Mouse (Mus musculus): ENCODE data around the gene Fndc3b.

Gene Fndc3b

GRCm38 (mm10) chr3:27709096-27709905 is 1.8 kb downstream of the Fndc3b start:
- peak; percentile 41 for DNase-seq (ENCODE audit: low read depth, low spot score)

GRCm38 (mm10) chr3:27708581-27708980 is 2.5 kb downstream of the Fndc3b start:
- no peak for DNase-seq (ENCODE audit: low read depth, low spot score)

DNA sequence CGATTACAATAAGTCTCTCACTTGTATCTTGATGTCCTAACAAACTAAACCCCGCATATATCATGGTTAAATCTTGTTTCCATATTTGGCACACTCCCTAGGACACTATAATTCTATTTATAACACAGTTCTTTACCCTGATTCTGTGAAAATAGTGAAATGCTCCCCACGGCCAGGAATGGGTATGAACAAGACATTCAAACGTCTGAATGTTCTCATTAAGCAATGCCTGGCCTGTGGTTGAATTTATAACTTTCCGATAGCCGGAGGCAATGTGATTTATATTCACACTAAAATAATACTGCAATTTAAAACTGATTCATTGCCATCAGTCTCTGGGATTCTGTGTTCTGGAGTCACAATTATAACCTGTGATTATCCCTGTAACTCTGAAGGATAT is 5.3 kb downstream of the Fndc3b start:
- no peak for DNase-seq (ENCODE audit: low read depth, low spot score)

GRCm38 (mm10) chr3:27705056-27705455 is 6.1 kb downstream of the Fndc3b start:
- no peak for DNase-seq (ENCODE audit: low read depth, low spot score)

- no peak for DNase-seq (ENCODE audit: low read depth, low spot score)
Measured at GRCm38 (mm10) chr3:27704641-27705040, 6.5 kb downstream of the Fndc3b start.

DNA sequence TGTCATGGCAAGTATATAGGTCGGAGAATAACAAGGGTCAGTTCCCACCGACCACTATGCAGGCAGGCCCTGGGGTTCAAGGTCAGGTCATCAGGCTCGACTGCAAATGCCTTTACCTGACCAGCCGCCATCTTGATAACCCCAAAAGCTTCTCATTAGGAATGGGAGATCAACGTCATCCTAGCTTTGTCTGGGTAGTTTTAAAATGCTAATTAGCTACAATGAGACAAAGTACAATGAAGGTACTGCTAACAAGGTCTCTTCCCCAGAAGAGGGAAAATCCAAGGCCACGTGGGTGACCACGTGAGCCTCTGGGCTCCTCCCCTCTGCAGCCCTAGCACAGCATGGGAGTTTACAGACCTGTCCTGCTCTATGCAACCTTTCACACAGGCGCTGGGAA is 7.6 kb downstream of the Fndc3b start:
- no peak for DNase-seq (ENCODE audit: low read depth, low spot score)

DNA sequence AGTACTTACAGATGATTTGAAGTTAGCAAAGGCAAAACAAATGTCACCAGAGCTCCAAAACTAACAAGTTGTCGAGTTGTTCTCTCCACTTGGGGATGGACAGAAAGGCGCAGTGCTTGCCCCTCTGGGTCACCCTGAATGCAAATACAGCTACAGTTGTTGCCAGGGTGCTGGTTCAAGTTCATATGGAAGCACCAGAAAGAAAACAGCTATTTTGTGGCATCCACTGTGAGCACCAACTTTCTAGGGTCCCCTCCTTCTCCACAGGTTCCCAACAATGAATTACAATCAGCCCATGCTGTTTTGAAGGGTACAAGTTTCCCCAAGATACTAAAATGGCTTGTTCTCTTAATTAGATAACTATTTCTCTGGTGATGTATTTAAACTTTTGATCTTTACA is 8.0 kb downstream of the Fndc3b start:
- no peak for DNase-seq (ENCODE audit: low read depth, low spot score)

- no peak for DNase-seq (ENCODE audit: low read depth, low spot score)
Measured at GRCm38 (mm10) chr3:27698671-27699070, 12.4 kb downstream of the Fndc3b start.

DNA sequence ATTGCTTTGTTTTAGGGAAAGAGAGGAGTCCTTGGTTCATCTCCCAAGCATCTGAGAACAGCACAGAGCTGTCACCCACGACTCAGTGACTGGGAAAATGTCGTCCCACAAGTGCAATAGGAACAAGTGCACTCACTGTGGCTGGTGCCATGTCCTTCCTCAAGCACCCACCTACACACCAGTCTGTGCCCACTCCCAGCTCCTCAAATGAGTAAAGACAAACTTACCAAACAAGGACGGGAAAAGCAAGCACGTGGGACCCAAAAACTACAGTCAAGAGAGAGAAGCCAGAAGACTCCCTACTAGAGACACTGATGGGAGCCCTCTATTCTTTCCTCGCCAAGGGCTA is 14.7 kb downstream of the Fndc3b start:
- DNase-seq (ENCODE audit: low read depth, low spot score) = no peak

DNA sequence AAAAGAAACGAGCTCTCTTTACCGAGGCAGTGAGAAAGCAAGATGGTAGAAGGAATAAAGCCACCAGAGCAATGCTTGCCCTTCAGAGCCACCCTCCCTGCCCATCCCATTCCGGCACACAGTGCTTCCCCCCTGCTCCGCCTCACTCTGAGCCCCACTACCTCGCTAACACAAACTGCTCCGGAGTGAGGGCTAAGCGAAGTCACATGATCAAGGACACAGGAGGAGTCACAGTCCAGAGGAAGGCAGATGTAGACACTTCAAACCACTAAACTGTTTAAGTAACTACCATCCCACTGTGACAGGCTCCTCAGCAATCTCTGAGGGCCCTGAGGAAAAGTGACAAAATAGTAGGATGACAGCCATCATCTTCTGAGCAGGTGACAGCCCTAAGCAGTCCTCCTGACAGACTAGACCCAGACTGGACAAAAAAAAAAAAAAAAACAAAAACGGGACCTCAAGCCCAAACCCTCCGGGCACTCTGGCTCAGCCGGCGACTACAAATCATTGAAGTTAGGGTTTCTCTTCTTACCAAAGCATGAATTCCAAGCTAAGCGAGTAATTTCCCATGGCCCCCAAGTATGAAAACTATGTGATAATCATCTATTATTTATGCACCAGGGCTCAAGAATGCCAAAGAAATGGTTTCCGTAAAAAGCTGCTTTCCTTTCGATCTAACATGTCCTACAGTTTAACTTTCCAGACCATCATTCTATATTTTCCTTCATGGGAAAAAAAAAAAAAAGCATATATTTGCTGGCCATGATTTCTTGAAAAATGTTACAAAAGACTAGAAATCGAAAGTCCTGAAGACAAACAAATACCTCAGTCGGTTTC is 15.3 kb downstream of the Fndc3b start:
- no peak for DNase-seq (ENCODE audit: low read depth, low spot score)

GRCm38 (mm10) chr3:27694586-27694985 is 16.5 kb downstream of the Fndc3b start:
- DNase-seq (ENCODE audit: low read depth, low spot score) = no peak

GRCm38 (mm10) chr3:27694111-27694510 is 17.0 kb downstream of the Fndc3b start:
- DNase-seq (ENCODE audit: low read depth, low spot score) = no peak

DNA sequence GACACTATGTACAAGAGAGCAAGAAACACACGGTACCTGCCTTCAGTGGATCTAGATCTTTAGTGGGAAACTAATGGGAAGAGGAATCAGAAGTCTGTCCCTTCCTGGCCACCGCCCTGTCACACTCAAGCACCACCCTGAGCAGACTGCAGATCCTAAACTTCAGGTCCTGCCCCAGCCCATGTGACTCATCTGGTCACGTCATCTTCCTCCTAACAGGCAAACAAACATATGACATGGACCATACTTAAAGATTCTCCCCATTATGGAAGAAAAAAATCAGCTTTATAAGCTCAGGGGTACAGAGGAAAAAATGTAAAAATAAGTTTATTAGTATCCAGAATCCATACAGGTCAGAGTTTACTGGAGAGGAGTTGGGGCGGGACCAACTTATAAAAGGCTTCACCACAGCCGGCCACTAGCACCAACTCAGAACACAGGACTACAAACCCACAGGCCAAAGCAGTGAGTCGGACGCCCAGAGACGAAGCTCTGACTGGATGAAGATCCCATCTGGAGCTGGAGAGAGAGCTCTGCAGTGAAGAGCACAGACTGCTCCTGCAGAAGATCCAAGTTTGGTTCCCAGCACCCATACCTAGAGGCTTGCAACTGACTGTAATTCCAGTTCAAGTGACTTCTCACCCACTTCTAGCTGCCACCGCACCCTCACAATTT is 19.5 kb downstream of the Fndc3b start:
- no peak for DNase-seq (ENCODE audit: low read depth, low spot score)

DNA sequence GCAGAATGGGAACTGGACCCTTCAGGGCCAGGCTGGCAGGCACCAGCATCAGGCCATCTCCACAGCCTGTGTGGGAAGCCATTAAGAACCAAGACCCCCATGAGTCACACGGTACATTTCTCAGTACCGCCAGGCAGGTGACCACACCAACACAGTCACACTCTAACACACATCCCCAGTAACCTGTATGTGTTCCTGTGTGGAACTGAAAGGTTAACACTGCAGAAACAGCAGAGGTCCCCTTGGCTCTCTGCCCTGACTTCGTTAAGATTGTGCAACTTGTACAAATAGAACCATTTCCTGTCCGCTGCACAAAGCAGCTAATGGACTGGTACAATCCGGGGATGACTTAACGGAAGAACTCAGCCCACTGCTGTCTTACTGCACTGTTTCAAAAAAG is 21.1 kb downstream of the Fndc3b start:
- DNase-seq (ENCODE audit: low read depth, low spot score) = no peak

DNA sequence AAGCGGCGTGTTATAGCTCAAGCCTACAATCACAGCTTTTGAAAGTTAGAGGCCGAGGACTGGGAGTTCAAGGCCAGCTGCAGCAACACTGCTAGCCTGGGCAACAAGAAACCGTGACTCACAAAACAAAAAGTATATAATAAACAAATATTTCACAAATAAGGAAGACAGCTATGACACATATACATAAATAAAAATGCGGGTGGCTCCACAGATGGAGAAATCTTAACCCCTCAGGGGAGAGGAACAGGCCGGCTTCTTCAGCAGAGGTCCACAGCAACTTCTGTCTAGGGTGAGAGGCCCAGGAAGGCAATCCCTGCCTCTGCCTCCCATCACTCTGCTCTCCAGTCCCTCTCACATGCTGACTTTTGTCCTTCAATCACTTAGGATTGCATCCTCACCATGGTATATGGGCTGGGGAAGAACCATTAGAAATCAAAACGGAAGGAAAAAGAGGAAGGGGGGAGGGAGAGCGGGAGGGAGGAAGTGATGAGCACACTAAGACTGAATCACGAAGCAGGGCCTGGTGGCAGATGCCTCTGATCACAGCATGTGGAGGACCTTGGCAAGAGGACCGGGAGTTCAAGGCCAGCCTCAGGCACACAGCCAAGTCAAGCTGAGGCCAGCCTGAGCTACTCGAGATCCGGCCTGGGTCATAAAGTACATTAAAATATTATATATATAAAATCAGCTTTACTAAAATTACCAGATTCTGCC is 21.8 kb downstream of the Fndc3b start:
- DNase-seq (ENCODE audit: low read depth, low spot score) = no peak

DNA sequence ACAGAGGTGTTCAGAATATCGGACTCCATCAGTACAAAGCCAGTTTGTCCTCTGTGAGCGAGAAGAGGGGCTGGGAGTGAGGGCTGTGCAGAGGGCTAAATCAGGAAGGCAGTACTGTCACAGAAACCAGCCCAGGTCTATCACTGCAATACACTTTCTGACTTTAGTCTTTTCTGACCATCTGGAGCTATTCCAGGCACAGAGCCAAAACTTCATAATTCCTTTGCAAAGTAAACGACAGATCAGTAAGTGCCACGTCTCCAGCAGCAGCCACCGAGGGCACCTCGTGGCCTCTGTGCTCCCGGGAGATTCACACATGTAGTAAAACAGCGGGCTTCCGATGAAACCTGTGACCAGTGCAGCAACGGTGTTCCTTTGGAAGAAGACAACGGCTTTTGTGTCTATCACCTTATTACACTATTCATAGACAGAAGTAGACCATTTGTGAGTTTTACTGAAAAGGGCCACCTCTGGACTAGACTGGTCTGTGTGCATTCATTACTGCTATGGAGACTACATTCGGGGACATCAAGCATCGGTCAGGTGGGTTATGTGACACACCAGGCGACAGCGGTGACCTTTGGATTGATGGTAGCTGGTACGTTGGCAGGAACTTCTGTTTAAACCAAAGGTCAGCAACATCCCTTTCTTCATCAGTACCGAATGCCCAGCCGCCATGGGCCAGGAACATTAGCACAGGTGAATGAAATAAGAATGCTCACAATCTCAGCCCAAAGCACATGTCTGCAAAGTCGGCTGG is 24.2 kb downstream of the Fndc3b start:
- DNase-seq (ENCODE audit: low read depth, low spot score) = no peak

- no peak for DNase-seq (ENCODE audit: low read depth, low spot score)
Measured at GRCm38 (mm10) chr3:27685650-27686208, 25.4 kb downstream of the Fndc3b start.

DNA sequence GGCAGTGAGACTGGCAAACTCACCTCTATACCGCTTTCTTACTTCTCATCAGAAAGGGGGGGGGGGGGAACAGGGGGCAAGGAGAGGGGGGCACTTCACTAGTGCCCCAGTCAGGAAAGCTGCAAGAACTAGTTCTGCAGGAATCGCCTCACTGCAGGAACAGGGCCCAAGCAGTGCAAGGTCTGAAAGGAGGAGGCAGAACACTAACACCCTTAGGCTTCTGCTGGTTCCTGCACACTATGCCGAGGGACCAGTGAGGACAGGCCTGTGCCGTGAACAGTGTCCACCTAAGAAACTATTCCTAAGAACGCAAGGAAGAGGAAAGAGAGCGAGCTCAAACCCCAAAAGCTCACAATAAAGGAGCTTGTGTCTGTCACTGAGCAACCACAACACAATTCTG is 26.0 kb downstream of the Fndc3b start:
- DNase-seq (ENCODE audit: low read depth, low spot score) = no peak

DNA sequence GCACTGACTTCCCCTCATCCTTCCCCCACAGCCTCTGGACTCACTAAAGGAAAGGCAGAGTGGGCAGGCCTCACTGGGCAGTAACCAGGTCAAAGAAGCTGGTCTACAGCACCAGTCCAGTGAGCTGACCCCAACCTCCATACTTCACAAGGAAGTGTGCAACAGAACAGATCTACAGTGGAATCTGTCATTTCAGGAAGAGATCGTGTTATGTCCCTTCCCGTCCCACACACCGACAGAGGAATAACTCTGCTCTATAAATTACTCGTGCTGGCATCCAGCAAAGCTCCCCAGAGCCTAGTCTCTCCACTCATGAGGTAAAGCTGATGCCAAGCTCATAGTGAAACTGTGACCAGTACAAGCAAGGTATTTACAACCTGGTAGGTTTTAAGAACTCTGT is 27.7 kb downstream of the Fndc3b start:
- DNase-seq (ENCODE audit: low read depth, low spot score) = no peak

DNA sequence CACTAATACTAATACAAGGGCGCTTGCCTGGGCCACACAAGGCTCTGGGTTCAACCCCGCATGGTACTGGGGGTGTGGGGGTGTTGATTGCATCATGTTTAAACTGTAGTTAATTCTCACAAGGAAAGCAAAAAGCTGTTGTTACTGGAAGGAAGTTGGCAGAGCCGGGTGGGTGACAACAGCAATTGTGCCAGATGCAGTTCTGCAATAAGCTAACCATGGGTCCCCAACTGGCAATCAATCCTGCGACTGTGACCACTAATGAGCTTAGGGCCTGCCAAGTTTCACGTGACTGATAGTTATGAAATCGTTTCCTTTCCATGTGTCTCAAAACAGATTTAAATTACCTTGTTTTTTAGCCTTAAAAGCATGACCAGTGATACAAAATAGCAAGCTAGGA is 33.5 kb downstream of the Fndc3b start:
- DNase-seq (ENCODE audit: low read depth, low spot score) = no peak

- no peak for DNase-seq (ENCODE audit: low read depth, low spot score)
Measured at GRCm38 (mm10) chr3:27673660-27674059, 37.4 kb downstream of the Fndc3b start.

All from mesoderm, embryonic 11.5 days (tissue).